Mouse (Mus musculus): ENCODE data around the gene Mapk7.

Gene Mapk7

DNA sequence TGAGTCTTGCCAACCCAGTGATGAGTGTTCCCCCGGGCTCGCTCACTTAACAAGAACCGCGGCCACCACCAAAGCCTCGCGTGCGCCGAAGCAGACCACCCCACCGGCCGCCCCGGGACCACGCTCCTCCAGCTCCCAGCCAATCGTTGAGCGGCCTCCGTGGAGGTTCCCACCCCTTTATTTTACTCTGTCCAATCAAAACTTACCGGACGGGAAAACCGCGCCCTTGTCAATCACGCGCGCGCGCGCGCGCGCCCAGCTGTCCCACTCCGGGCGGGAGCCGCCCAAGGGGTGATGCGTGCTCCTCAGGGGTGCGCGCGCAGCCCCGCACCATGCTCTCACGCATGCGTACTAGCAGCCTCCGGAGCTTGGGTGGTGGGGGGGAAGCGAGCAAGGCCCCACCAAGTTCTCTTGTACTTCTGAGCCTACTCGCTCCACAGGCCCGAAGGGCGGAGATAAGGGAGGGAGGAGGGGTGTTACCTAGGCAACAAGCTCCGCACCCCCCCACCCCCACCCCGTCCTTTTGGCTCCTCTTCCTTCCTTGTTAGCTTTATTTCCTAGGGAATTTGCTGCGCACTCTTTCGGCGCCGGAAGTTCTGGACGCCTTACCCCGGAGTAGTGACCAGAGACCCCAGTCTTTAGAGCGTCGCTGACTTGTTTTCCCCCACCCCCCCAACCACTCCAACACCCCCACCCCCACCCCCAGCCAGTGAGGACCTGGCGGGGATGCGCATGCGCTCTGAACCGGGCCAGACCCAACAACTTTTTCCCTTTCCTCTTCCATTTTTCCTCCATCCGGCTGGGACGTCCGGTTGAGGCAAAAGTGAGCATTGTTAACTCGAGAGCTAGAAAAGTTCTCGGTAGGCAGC, at the start of gene Mapk7:
TSS of gene Mapk7 (minus strand) at position 278 of the 869 bp plus-strand sequence.
- peak; percentile 98 for DNase-seq

DNA sequence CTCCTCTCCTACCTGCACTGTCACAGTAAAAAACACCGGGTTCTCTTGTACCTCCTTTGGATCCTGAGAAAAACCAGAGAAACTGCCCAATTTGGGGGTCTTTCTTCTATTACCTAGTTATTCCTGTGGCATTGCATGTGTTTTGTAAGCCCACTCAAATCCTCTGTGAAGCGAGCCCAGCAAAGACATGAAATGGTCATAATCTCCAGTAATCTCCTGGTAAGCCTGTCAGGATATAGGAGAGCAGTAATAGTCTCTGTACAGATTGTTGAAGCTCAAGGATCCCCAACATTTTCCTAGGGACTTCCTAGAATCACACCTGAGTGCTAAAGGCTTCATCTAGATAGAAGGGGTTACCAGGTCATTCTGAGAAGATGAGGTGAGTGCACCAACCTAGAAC, 46.9 kb upstream of the Mapk7 start:
- DNase-seq: no peak

DNA sequence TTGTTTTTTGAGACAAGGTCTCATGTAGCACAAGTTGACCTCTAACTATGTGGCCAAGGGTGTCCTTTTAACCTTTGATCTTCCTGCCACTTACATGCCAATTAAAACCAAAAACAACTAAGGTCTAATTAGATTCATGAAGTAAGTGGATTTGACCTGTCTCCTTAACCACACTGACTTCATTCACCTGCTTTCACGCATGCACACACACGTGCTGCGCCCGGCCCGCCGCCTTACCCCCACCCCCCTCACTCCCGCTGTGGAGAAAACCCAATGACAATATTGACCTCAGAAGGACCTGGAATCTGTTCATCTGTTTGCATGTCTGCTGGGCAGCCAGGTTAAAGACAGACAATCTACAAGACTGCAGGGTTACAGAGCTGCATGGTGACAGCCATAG, 46.4 kb upstream of the Mapk7 start:
- no peak for DNase-seq

DNA sequence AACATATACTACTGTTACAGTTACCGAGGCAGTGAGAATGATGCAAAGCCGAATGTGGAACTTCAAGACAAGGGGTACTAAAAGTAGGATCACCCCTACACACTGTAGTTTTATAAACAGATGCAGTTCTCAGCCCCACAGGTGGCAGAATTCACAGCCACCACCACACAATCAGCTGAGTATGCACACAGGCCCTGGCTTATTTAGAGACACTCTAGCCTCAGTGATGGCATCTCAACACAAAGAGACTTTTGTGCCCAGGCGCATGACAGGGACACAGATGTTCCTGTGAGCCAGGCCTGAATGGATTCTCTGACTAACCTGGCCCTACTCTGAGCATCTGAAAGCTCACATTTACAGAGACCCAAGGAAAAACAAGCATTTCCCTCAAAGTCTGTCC, 43.2 kb upstream of the Mapk7 start:
- DNase-seq: no peak

DNA sequence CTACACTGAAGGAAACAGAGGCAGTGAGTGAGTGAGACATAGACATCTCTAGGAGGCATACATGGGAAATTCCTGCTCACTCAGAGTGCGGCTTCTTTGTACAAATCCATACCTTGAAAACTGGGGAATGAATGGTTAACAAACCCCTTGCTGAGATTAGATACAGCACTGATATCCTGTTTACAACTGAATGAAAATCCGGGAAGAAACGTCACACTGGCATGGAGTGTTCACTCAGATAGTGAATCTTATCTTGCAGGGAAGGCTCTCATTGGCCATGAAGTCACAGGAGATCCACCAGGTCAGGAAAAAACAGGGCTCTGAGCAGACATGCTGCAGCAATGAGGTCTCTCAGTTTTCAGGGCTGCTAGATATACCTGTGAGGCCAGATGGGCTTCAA, 42.7 kb upstream of the Mapk7 start:
- no peak for DNase-seq

GRCm38 (mm10) chr11:61535530-61535929, 41.3 kb upstream of the Mapk7 start:
- DNase-seq: no peak

GRCm38 (mm10) chr11:61533571-61533970, 39.4 kb upstream of the Mapk7 start:
- DNase-seq: no peak

- no peak for DNase-seq
Observed at GRCm38 (mm10) chr11:61532820-61533219, 38.6 kb upstream of the Mapk7 start.

DNA sequence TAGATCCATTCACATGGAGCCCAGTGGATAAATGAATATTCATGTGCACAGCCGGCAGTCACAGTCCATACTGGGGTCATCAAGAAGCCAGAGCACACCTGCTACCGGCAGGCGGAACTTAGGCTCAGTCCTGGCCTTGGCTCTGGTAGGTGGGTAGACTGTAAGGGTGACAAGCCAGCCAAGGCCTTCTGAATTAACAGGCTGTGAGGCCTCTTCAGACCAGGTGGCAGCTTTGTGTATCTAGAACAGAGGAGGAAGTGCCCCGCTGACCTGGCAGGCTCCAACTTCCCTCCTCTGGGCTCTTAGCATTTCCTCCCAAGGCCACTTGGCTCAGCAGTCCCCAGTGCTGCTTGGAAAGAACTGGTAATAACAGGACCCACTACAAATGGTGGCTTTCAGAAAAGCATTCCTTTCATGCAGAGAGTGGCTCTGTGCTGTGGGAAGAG, 35.1 kb upstream of the Mapk7 start:
- no peak for DNase-seq

DNA sequence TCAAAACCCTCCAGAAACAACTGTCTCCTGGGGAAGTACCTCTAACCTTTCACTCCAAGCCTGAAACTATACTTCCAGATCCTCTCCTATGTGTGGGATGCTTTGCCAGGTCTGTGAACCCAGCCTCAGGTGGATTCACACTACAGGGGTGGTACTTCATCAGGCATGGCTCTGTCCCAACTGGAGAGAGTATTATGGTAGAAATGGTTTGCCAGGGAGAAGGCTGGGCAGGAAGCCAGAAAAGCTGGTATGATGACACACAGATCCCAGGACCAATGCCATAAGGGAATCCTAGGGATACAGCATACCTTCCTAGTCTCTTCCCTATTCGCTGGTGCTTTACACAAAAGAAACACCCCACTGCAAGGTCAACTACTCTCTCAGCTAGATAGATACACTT, 32.7 kb upstream of the Mapk7 start:
- no peak for DNase-seq

DNA sequence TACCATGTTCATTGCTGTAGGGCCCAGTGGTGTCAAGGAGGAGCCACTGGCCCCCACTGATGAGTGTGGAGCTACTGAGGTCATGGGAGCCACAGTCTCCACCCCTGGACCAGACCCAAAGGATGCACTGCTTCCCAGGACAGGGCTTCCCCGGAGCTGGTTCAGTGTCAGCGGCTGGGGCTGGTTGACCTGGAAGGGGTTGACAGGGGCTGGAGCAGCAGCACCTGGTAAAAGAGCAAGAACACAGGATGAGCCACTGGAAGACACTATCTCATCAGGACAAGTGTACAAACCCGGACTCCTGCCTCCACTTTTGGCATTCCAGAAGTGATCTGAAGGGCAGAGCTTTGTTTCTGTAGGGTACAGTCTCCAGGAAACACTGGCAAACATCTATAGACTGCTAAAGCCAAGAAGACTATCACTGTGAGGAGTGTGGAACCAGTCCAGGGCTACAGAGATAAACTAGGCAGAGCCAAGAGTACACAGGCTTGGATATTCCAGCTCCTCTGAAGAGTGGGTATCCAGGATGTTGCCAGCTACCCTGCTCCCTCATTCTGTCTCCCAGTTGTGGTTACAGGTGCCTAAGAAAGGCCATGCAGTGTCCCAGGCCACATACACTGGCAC, 25.4 kb upstream of the Mapk7 start:
- DNase-seq: no peak

DNA sequence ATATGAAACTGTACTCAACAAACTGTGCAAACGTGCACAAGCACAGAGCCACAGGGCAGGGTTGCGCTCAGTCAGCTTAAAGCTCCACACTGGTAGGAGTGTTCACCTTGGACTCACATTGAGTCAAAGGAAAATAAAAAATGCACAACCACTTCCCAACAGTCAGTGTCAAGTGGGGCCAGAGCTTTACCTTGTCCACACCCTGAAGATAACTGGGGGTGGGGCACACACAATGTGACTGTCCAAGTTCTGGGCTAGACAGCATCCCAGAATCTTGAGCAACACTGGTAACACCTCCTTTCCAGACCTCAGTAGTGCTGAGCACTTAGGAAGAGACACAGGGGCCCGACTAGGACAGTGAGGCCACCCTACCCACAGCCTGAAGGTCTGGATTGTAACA, 24.7 kb upstream of the Mapk7 start:
- no peak for DNase-seq

- no peak for DNase-seq
Observed at GRCm38 (mm10) chr11:61517971-61518370, 23.8 kb upstream of the Mapk7 start.

DNA sequence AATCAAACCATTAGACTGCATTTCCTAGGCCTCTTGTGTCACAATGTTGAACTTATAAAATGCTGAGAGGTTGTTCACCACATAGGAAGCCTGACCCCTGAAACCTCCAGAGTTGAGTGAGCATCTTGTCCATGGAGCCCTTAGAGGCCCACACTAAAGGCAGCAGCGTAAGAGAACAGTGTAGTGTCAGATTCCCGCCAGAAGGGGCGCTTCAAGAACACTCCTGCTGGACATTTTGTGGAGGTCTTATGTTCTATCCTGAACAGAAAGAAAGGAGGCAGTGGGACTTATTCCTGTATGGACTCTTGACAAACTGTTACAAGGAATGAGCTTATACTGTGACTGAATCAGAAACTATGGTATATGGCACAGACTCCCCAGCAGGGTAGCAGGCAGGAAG, 20.7 kb upstream of the Mapk7 start:
- DNase-seq: peak; percentile 27

- peak; percentile 94 for DNase-seq
Observed at GRCm38 (mm10) chr11:61504713-61505257, 10.6 kb upstream of the Mapk7 start, which contains the start of gene B9d1. Gene B9d1, plus strand, starts transcription at chr11:61505144.

DNA sequence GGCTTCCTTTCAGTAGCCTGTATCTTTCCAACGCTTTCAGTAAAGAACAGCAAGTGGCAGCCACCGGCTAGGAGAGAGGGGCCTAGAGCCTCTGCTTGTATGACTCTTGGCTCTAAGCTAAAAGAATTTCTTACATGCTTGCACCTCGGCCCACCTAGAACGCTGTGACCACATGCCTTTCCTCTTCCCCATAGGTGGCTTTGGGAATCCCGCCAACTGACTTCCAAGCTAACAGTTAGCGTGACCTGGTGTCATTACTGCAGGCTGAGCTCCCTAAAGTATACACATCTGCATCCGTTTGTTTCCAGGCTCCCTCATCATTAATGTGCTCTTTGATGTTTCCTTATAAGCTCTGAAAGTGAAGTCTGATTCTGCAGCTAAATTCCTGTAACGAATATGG, 9.7 kb upstream of the Mapk7 start:
- DNase-seq: no peak

DNA sequence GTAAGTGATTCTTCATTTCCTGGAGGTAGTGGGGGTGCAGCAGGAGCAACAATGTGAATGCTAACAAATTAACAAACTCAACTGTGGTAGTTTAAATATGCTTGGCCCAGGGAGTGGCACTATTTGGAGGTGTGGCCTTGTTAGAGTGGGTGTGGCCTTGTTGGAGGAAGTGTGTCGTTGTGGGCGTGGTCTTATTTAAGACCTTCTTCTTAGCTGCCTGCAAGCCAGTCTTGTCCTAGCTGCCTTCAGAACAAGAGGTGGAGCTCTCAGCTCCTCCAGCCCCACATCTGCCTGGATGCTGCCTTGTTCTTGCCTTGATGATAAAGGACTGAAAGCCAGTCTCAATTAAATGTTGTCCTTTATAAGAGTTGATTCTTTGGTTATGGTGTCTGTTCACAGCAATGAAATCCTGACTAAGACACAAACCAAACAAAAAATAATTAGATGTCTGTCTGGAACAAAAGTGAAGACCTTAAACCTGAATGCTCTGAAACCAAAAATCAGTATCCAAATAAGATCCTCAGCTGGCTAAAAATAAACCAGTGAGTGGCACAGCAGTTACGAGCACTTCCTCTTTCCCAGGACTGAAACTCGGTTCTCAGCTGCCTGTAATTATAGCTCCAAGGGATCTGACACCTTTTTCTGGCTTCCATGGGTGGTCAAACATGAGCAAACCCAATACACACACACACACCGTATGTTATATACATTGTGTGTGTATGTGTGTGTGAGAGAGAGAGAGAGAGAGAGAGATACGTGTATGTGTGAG, 4.7 kb upstream of the Mapk7 start:
- DNase-seq: no peak

DNA sequence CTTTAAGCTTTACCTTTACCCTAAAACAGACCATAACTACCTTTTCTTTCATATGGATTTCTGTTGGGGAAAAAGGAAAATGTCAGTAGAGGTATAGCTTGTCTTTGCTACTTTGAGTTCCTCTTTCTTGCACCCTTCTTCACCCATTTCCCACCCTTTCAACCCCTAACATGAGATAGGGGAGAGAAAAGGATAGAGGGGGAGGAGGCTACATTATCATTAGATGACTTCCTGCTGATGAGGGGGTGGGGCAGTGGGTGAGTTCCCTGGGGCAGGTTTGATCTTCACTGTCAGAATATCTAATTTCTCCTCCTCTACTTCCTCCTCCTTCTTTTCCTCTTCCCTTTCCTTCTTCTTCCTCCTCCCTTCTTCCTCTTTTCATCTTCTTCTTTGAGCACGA, 3.3 kb upstream of the Mapk7 start:
- DNase-seq: no peak

- DNase-seq: no peak
Observed at GRCm38 (mm10) chr11:61495528-61495927, 1.3 kb upstream of the Mapk7 start.

DNA sequence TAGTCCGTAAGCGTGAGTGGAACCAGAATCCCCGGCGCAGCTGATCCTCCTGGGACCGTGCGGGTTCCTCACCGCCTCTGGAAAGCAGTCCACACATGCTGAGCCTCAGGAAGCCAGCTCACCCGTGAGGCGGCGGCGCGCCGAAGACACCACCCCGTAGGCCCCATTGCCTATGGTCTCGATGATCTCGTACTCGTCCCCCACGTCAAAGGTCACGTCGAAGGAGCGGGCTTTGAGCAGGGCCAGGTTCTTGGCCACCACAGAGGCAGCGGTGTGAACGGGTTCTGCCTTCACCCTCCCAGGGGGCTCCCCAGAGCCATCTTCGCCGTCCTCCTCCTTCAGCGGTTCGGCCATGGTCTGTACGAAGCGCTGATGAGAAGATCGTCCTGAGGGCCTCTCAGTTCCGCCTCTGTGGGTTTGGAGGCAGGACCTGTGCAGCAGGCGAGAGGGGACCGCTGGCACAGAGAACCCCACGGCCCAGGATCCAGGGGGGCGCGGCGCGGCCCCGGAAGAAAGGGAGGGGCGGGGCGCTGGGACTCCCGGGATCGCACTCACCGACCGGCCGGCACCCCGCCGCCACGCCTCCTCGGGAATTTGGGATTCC, 579 bp downstream of the Mapk7 start:
- DNase-seq: peak; percentile 57

- no peak for DNase-seq
Observed at GRCm38 (mm10) chr11:61492749-61493401, 1.3 kb downstream of the Mapk7 start.

DNA sequence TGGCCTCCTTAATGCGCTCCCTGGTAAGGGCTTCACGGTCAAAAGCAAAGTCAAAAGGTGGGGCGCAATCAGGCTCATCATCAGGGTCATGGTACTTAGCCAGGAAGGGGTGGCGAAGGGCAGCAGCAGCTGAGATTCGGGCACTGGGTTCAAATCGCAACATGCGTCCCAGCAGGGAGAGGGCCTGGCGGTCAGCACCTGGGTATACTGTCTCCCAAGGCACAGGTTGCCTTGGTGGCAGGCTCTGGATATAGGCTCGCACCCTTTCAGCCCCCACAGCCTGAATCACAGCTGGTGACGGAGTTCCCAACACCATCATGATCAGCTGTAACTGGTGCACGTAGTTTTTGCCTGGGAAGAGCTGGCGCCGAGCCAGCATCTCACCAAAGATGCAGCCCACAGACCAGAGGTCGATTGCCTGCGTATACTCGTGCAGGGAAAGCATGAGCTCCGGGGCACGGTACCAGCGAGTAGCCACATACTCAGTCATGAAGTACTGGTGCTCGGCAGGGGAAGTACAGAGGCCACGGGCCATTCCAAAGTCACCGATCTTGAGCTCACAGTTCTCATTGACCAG, 3.2 kb downstream of the Mapk7 start:
- DNase-seq: no peak

Measured in thymus, postnatal 14 days (tissue).